Mouse (Mus musculus): ENCODE measurements around the gene Nr2c1.

- no peak for TF ChIP-seq CTCF (IDR thresholded peaks at IDR 0.05; ENCODE audit: insufficient read depth, low read length)
- TF ChIP-seq POLR2A (IDR thresholded peaks at IDR 0.05; ENCODE audit: borderline replicate concordance, extremely low read depth, low read depth, low read length) = no peak
These were observed 40.7 kb upstream of the Nr2c1 start for GRCm38 (mm10) chr10:94107168-94107567.

All from lung, adult 2 months (tissue).